Mouse (Mus musculus): Measurements from ENCODE around the gene Emb.

Emb gene

DNA sequence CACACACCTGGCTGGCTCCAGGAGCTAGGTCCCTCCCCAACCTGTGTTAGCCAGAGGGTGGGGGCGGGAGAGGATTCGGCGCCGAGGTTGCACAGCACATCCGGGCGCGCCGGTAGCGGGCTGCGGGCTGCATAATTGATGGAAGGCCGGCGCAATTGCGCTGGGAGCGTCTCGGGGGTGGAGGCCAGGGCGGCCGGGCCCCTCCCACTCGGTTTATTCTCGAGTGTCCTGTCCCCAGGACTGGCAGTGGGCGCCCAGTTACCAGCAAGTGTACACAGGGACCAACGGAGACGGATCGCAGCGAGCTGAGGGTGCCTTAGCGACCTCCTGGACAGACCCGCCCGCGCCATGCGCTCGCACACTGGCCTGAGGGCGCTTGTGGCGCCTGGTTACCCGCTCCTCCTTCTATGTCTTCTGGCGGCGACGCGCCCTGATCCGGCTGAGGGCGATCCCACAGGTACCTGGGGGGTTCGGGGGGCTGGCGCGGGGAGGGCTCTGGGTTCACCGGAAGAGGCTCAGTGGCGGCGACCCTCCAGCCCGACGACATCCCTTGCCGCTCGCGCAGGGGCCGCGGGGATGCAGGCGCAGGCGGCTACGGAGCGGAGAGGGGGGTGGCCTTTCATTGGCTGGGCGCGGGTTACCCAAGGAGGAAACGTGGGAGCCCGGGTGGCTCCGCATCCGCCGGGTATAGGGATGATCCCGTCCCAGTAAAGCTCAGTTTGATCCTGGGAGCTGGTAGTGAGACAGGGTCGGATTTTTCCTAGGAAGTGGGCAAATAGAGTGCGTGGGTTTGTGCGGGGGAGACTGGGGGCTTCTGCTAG is 12.4 kb downstream of the Emb start, which contains the start of gene Gm17509:
Gm17509 (minus strand) TSS at position 575 of the 821 bp plus-strand sequence.
- DNase-seq (ENCODE audit: low spot score in 2 of 2) = peak in 1 of 2 experiments; percentile 6

DNA sequence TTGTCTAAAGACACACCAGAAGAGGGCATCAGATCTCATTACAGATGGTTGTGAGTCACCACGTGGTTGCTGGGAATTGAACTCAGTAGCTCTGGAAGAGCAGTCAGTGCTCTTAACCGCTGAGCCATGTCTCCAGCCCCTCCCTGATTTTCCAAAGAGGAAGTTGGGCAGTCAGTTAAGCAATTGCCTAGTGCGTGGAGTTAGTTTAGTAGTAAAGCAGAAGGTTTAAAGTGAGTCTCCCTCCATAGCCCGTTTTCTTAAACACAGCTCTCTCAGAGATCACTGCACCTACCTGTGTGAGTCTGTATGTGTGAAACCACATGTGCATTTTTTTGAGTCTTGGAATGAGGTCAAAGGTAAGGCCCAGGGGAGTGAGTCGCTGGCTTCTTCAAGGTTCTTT is 14.8 kb downstream of the Emb start:
- DNase-seq (ENCODE audit: low spot score in 2 of 2) = no peak

DNA sequence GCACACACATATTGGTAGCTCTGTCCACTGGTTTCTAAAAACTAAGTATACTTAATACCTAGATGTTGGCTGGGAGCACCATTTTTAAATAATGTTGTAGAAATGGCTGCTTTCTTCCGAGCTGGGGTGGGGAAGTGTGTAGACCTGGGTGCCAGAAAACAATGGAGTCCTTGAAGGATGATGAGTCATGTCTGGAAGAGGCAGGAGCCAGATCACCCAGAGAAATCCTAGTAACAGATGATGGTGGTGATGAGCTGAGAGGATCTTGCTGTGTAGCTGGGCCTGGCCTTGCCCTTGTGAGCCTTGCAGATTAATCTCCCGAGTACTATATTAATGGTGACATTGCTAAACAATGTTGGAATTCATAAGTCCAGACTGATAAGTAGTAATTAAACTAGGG is 16.6 kb downstream of the Emb start:
- DNase-seq (ENCODE audit: low spot score in 2 of 2) = no peak

DNA sequence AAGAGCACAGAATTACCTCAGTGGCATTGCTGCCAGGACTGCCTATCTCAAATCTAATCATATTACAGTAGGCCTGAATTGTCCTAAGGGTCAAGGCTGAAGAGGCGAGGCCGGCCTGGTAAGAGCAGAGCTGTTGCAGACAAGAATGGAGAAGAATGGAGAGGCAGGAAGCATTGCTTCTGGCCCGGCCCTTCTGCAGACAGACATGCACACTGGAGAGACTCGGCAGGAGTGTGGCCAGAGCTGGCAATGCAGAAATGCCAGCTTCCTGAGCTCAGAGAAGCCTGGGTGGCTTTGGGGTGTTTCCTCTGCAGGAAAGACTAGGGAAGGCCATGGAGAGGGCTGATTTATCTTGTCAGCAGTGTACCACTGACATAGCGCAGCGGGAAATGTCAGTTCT is 17.2 kb downstream of the Emb start:
- no peak for DNase-seq (ENCODE audit: low spot score in 2 of 2)

DNA sequence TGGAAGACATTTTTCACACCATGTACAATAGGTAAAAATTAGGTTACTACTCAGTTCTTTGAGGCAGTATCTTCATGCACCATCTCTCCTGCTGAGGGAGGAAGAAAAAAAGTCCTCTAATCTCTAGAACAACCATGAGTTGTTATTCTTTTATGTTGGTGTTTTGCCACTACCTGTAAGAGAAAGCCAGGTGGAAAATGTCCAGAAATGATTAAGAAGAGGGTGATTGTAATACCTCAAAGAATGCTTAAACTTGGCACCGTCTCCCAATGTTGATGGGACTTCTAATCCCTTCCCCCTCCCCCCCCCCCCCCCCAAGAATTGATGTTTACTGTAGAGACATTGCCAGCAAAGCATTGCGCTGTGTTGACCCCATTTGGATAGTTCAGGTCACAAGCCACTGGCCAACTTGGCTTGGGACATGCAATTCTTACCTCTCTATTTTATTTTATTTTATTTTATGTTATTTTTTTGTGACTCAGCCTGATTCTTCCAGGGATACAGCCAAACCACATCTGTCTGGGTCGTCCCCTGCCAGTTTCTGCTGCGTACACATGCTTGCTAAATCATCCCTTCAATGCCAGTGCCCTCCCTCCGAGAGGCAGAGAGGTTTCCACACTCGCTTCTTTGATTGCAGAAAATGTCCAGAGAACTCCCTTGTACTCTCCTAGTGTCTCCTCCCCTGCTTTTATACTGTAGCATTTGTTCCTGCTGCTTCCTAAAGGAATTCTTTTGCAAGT is 22.2 kb downstream of the Emb start:
- DNase-seq (ENCODE audit: low spot score in 2 of 2) = no peak

DNA sequence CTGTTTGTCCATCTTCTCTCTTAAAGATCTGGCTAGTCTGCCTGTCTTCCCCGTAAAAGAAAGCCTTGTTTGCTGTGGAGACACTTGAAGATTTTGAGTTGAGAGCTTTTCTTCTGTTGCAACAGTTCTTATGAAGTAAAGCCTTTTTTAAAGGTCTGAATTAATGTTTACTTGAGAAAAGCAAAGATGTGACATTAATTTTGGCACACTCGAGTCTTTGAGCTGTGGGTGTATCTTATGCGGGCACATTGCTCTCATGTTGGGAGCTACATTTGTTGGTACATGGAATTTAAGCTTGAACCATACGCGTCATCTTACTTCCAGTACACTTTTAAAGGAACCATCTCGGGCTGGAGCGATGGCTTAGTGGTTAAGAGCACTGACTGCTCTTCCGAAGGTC is 25.5 kb downstream of the Emb start:
- DNase-seq (ENCODE audit: low spot score in 2 of 2) = no peak

DNA sequence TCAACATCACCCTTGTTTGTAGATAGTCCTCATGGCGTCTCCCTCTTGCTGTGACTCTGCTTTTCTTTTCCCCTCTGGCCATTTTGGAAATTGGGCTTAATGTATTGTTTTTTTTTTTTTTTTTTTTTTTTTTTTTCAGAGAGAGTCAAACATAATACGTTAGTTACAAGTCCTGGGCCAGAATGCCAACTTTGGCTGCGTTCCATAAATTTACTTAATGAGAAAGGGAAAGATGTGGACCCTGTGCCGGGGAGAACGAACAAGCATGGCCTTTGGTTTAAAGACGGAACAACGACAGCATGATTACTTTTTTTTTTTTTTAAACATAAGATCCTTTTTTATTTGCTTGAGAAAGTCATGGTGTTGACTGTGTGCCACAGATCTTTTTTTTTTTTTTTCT is 26.1 kb downstream of the Emb start:
- no peak for DNase-seq (ENCODE audit: low spot score in 2 of 2)

DNA sequence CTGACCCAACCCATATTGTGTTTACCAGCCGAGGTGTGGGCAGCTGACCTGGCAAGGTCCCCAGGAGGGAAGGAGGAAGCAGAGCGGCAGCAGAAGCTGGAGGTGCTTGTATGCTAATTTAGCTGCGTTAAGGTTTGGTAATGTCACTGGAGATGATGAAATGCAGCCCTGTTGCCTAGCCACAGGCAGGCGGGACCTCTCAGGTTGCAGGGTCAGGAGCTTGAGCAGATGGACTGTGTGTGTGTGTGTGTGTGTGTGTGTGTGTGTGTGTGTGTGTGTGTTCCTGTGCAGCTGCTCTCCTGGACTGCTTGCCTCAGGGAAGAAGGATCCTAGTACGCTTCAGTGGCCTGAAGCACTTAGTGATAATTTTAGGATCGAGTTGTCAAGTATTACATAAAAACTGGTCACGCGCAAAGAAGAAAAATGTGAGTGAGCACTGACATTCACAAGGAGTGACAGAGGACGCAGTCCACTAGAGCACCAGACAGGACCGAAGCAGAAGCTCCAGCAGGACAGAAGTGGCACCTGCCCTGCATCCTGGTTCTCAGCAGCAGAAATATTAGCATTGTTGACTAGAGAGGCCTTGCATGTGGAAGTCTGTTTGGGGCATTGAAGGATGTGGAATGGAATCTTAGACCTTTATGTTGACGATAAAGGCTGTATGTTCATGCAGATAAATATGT is 27.3 kb downstream of the Emb start:
- peak in 1 of 2 experiments; percentile 20 for DNase-seq (ENCODE audit: low spot score in 2 of 2)

DNA sequence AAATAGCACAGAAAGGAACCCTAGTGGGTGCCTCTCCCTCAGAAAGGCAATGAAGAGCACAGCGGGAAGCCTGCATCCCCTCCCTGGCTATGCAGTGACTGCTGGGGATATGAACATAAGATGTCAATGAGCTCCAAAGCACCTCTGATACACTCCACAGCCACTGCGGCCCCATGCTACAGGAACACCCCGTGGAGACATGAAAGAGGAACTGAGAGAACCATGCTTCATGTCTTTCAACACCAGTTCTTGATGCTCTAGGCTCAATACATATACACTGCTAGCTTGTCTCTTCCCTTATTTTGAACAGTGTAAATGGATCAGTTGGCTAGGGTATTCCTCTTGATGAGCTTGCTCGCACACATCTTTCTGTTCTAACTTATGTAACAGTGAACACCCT is 28.8 kb downstream of the Emb start:
- no peak for DNase-seq (ENCODE audit: low spot score in 2 of 2)

DNA sequence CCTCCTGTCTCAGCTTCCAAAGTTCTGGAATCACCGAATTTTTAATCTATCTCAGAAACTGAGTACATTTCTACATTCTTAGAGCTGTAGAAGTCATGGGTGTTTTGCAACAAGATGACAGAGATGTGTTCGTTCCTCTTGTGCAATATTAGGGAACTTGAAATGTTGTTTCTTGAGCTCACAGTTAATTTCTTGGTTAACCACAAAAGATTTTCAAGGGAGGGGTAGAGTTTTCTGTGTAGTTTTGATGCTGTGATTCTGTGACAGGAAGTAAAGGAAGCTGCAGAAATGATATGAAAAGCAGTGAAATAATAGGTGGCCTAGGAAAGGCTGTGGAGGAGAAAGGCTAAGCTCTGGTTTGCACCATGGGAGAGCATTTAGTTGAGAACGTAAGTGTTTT is 33.7 kb downstream of the Emb start:
- no peak for DNase-seq (ENCODE audit: low spot score in 2 of 2)

DNA sequence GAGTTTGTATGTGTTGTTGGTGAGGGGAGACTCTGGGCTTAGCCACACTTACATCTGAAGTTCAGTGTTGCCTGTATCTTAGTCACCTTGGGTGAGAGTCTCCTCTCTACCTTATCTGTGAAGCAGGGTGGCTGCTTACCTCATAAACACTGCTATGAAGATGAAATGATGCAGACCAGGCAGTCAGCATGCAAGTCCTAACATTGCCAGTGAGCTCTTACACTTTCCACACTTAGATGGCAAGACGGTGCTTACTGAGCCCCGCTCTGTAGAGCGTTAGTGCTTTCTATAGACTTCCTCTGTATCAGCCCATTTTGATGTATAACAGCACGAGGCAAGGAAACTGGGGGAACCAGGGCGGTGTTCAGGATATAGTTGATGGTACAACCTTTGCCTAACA is 34.3 kb downstream of the Emb start:
- no peak for DNase-seq (ENCODE audit: low spot score in 2 of 2)

DNA sequence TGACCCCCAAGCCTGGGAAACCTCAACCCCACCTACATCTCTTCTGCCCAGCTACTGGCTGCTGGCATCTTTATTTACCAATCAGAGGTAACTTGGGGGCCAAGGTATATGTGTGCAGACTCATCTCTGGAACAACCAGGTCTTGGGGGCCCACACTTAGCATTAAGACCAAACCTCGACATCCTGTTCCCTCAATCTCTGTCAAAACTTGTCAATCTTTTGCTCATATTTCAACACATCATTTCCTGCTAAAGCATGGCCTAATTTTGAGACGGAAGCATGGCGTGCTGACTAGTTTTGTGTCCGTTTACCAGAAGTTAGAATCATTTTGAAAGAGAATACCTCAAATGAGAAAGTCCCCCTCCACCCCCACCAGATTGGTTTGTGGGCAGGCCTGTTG is 52.4 kb downstream of the Emb start:
- no peak for DNase-seq (ENCODE audit: low spot score in 2 of 2)

DNA sequence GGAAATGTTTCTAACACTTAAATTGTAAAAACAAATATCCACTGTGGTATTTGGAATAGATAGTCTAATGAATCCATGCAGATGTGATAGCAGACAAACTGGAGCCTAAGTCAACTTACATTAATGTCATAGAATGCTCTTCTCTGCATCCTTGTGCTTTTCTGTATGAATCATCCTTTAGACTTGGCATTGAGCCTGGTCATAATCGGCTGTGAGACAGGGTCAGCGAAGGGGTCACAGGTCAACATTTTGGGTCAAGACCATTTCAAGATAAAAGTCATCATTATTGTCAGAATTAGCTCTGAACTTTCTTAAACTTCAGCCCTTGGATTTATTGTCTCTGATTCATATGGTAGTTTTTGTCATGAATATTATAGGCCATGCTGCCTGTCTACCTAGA is 57.8 kb downstream of the Emb start:
- DNase-seq (ENCODE audit: low spot score in 2 of 2) = no peak

DNA sequence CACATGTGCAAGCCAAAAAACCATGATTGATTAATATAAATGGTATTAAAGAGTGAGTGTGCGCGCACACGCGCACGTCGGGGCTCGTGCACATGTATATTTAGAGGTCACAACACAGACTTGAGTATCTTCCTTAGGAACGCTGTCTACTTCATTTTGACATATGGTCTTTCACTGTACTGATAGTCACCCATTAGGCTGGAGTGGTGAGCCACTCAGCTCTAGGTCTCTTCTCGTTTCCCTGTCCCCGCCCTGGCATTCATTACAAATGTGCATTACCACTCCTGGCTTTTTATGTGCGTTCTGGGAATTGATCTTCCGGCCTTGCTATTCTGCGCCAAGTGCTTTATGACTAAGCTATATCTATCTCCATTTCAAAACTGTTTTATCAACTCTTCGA is 59.6 kb downstream of the Emb start:
- DNase-seq (ENCODE audit: low spot score in 2 of 2) = no peak

DNA sequence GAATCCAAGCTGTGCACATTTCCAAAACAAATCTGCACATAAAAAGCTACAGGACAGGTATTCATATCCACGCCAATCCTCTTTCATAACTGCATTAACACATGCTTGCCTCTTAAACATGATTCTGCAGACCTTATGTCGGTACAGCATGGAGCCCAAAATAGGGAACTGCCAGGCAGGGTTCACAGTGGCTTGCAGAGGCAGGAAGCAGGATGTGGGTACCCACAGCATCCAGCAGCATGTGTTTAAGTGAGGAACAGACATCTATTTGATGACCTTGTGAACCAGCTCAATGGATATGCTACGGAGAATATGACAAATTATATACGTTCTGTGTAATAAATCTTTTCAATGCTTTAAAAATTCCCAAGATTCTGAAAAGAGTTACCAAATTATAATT is 75.7 kb downstream of the Emb start:
- DNase-seq (ENCODE audit: low spot score in 2 of 2) = no peak

DNA sequence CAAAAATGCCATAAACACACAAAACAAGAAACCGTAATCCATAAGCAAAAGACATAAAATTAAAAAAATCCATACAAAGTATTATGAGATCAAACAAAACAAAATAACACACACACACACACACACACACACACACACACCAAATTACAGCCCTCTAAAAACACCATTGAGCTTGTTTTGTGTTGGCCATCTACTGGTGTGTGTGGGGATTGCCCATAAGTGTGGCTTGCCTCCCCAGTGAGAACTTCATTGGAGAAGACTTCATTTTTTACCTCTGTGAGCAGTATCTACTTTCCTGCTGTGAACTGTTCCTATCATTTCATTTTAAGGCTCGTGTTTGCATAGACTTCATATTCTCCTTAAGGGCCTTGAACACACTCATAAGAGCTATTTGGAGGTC is 78.6 kb downstream of the Emb start:
- no peak for DNase-seq (ENCODE audit: low spot score in 2 of 2)

DNA sequence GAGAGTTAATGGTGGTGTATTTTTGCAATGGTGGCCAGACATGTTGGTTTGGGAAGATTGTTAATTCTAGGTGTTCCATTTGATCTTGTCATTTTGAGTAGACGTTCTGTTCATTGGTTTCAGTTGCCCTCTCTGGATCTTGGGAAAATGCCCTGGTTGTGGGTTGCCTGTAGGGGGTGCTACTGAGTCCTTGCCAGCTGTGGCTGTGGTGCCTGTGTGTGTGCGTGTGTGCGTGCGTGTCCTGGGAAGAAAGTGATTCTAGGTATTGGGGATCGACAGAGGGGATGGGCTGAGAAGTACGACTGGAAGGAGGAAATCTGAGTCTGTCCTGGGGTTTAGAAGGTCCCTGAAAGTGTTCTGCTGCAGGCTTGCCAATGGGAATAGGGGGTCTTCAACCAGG is 79.1 kb downstream of the Emb start:
- no peak for DNase-seq (ENCODE audit: low spot score in 2 of 2)

DNA sequence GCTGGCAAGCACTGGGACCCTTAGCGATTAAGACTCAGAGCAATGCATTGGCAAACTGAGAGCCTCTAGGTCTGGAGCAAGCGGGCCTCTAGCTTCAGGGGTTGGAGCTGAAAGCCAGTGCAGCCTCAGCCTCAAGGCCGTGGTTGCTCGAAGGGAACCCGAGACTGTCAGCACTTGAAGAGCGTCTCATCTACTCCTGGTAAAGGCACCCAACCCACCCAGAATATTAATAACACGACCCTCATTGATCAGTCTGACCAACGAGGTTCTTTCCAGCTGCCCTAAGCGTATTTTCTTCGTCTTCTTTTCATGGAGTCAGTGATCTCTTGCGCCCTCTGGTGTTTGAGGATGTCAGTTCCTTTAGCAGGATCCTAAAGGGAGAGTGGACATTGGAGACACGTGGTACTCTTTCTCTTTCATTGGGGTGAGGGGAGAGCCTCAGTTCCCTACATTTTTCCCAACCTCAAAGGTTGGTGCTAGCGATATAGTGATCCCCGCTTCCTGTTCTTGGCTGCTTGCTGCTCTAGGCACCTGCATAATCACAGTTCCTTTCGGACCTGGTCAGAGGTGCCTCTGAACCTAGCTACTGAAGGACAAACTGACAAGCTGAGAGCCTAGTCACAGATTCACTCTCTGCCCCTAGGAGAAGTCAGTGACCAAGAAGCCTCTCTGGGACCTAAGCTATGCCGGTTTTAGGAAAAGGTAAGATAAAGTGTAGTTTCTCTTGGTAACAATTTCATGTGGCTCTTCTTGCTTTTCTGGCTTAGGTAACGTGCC is 81.3 kb downstream of the Emb start:
- DNase-seq (ENCODE audit: low spot score in 2 of 2) = peak; percentile 18 to 43

DNA sequence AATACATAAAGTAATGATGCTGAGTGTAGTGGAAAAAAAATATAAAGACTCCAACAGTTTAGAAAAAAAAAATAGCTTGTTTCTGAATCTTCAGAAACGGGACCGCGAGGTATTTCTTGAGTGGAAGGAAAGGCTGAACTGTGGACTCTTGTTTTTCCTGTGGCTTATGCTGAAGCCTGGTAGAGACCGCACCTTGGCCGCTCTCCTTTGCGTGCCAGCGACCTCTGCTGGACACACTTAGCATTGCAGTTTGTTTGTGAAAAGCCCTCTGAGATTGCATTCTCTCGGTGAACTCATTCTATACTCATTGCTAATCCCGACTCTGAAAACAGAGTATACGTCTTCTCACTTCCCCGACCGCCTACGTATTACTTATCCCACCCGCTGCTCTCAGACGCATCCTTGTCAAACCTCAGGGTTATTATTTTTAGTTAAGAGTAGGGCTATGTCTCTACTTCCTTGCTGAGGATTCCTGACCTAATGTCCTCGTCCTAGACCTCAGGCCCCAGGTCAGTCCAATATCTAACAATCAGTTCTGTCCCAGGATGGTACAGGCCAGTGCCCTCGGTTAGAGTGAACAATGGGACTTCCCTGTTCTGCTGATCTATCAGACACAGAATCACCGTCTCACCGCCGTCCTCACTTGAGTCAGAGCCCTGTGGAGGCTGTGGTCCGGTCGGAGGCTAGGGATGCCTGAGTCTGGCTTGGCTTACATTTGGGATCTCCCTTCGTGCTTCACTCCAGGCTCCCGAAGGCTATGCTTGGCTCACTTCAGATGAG is 103.3 kb downstream of the Emb start:
- DNase-seq (ENCODE audit: low spot score in 2 of 2) = peak; percentile 15 to 59
